Mouse (Mus musculus) heart, postnatal 36 days (tissue): Measurements from ENCODE around the gene Clint1. TPM values are rescaled to one million over a fixed set of nuclear protein-coding genes. Genes with fewer than 3 reads are reported as not detected.

Experiments used
- DNase-seq, 2 experiments: peaks; one replicate each; pipeline ENCODE4 v3.0.0; 2021 to 2022
- intact Hi-C: fragments of 180-260 bp; cut with DNase I; formaldehyde crosslinking; loops from one replicate; pipeline ENCODE4 v1.15.1; 2025
- total RNA-seq, 2 experiments: library from RNA; stranded (reverse); gene quantifications; 2 replicates each; pipeline ENCODE4 v1.2.3; 2021

Clint1 gene
- total RNA-seq: 10 to 100 TPM; 43.2 to 43.7 TPM

DNA sequence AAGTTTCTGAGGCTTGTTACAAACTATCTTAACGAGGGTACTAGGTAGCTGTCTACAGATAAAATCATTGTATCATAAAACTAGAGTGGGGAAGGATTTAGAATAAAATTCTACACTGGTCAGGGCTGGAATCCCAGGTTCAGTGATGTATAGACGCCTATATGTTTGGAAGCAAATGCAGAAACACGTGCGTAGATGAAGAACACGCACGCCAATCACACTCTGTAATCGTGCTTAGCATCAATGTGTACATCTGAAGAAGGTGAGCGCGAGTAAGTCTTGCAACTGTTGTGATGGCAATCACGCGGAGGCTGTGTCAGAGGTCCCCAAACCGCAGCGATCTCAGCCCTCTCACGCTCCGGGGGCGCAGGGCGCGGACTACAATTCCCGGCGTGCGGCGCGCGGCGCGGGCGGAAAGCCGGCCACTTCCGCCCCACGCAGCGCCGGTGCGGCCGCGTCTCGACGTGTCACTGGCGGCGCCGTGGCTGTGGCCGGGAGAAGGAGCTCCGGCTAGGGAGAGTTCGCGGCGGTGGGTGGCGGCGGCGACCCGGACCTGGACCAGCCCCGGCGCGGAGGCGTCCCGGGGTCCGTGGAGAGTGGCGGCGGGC is at the start of gene Clint1:
Clint1 (plus strand) TSS at position 536 of the 608 bp plus-strand sequence.
- intact Hi-C loops: loop anchor here (2.0 kb wide), 1 partner anchor 29 kb away; no protein-coding TSS in a partner anchor
- peak; percentile 83 to 87 for DNase-seq

DNA sequence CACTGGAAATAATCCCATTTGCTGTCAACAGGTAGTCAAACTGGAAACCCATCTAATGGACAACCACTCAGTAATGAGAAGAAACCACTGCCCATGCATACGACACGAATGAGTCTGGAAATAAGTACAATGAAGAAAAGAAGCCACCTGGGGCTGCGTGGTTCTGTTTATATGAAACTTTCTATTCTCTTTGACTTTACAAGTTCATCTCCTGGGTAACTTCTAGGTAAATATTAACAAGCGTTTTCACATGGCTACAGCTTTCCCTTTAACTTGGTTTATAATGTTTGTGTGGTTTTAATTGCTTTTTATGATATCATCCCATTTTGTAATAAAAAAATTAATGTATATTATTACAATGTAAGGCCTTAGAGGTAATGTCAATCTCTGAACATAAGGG is 47.8 kb upstream of the Clint1 start:
- DNase-seq: no peak
- intact Hi-C loops: no loop called here

DNA sequence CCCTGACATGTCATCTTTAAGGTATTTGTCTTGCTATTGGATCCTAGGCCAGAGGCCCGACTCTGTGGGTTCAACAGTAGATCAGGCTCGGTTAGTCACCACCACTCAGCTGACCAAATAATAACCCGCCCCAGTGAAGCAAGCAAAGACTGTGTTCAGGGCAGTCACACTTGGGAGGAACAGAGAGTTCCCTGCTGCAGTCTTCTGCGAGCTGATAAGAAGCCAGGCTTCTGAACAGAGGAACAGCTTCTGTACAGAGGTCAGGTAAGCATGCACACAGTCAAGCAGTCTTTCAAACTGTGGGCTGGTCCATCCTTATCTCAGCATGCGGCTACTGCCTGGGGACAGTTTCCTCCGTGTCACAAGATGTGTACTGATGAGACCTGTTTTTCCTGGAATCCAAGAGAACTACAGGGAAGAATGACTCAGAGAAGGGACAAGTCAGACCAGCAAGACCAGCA is 46.5 kb upstream of the Clint1 start:
- DNase-seq: peak in 1 of 2 experiments; percentile 6
- intact Hi-C loops: no loop called here

DNA sequence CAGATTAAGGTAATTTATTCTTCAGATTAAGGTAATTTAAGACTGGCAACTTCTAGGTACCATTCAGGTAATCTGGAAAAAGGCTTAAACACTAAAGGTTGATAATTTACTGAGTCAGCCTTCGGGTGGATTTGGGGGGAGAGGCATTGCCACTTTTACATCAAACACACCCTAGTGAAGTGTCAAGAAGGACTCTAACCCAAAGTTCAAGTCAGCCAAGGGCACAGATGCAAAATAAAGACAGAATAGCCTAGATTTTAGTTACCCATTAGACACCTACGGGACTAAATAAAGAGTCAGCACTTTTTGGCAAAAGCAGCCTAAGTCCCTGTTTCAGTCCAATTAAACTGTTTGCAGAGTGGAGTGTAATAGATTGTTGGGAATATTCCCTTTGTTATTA is 46.0 kb upstream of the Clint1 start:
- DNase-seq: no peak
- intact Hi-C loops: no loop called here

DNA sequence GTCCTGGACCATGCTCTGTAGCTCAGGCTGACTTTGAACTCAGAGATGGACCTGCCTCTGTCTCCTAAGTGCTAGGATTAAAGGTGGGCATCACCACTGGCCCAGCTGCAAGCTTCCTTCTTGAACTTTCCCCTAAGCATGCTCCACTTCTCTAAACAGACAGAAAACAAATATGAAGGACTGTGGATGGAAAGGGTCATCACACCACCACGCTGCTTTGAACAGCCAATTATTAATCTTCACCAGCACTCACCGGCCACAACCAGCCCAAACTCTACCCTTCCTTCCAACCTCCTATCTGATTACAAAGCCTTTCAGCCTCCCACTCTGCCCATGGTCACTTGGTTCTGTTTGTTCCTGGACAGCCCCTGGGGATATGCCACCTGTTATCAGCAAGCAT is 45.6 kb upstream of the Clint1 start:
- intact Hi-C loops: no loop called here
- DNase-seq: no peak

DNA sequence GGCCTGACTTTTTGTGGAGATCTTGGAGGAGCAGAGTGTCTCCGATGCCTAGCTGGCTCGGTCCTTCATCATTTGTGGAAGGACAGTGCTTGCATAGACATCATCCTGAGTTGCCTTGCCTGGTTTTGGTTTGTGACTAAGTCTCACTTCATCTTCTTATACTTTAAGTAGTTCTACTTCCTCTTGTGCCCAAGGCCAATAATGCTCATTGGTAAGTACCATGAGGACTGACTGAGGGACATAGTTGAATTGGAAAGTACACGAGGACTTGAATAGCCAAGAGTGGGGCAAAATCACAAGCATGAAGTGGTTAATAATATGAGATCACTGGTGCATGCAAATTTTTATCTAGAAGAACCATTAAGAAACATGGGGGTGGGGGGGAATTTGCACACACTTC is 45.0 kb upstream of the Clint1 start:
- DNase-seq: no peak
- intact Hi-C loops: no loop called here

DNA sequence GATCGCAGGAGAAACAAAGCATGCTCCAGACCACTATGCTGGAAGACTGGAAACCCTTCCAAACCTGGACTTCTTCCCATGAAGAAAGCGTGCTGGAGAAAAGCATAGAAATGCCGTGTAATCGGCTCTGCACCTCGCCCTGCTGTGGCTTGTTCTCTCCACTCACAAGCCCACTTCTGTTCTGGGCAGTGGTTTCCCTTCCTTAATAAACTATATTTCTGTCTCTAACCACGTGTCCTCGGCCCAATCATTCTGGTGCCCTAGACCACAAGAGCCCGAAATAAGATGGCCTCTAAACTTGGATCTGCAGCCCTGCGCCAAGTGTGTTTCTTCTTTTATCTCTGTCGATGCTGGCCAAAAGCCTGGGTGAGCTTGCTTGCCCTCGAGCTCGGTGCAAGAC is 44.0 kb upstream of the Clint1 start:
- intact Hi-C loops: no loop called here

DNA sequence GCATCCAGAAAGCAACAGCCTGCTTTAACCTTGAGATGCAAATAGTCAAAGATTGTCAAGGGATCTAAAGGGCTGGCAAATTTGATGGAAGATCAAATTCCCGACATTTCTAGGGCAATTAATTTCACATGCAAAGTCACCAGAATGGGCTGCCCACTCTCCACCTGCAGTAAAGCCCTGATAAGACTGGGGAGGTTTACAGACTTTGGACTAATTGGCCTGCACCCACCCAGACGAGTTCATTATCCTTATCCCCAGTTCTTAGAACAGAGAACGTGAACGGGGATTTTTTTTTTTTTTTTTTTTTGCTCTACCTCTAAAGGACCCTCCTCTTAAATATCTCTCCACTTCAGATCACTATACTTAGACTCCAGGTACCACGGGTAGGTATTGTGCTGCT is 42.4 kb upstream of the Clint1 start:
- DNase-seq: no peak
- intact Hi-C loops: no loop called here

More for the DNA sequence above, 44.0 kb upstream of the Clint1 start:
- DNase-seq: no peak

DNA sequence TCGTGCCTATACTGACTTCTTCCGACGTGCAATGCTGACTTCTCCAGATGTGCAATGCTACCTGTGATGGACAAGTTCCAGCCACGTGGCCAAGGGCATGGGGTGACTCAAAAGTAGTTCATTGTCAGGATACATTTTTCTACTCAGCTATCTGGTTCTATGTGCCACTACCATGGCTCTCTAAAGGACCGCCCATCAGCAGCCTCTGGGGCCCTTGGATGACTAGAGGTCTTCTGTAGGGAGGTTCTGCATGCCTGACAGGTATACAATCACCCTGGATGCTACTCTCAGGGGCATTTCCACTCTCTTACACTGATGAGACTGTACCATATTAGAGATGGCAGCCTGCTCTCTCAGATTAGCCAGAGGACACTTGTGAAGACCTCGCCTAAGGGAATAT is 41.8 kb upstream of the Clint1 start:
- no peak for DNase-seq
- intact Hi-C loops: no loop called here

DNA sequence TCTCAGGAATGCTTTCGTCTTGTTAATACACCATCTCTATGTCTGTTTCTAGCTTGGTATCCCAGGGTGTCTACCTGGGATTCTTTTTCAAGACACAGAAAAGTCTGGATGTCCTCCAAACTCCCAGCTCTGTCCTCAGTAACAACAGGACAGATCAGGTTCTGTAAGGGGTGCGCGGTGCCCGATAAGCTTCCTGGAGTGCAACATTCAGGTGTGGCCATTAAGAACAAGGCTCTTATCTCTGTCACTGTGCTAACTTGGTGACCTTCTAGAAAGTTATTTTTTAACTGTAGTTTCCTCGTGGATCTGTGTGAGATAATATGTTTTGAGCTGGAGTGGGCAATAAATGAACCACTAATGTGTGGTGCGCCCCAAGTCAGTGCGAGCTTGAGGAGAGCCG is 41.0 kb upstream of the Clint1 start:
- no peak for DNase-seq
- intact Hi-C loops: no loop called here

DNA sequence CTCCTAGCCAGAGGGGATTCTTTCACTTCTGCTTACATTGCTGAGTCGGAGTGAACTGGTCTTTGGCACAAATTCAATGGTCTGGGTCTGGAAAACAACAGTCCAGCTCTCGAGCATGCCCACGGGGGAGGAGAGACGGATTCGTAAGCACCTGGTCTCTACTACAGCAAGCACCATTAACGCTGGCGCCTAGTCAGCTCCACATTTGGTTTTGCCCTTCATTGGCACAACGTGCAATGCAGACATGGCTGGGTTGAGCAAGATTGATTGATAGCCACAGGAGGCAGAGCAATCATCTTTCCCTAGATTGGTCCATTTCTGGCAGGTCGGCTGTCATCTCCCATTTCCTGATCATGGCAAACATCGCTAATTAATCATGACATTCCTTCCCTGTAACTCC is 36.2 kb upstream of the Clint1 start:
- DNase-seq: no peak
- intact Hi-C loops: no loop called here

DNA sequence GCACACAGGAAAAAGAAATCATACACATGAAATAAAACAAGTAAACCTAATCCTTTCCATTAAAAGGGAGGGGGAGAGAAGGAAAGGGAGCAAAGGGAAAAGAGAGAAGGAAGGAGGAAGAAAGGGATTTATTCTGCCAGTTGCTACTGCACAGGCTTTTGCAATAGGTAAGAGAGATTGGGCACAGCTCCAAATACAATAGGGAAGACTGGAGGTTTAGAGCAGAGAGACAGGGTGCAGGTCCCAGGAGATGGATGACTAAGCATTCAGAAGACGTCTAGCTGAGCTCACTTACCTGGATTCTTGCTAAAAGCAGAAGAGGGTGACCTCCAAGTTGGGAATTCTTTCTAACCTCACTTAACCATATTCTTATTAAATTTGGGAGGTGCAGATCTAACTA is 35.1 kb upstream of the Clint1 start:
- intact Hi-C loops: no loop called here
- no peak for DNase-seq

DNA sequence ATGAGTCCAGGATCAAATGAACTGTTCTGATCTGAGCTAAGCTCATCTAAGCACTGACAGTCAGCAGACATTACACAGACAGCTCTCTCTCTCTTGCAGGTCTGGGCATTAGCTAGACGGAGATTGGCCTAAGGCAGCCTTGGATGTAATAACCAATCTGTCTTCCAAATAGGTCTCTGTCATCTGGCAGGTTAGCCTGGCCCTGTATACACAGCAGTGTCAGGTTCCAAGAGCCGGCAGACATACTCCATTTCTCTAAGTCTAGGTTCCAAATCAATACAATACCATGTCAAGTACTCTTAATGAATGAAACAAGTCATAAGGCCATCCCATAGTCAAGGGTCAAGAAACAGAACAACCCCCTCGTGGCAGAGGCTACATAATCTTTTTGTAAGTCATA is 33.9 kb upstream of the Clint1 start:
- intact Hi-C loops: no loop called here
- no peak for DNase-seq

DNA sequence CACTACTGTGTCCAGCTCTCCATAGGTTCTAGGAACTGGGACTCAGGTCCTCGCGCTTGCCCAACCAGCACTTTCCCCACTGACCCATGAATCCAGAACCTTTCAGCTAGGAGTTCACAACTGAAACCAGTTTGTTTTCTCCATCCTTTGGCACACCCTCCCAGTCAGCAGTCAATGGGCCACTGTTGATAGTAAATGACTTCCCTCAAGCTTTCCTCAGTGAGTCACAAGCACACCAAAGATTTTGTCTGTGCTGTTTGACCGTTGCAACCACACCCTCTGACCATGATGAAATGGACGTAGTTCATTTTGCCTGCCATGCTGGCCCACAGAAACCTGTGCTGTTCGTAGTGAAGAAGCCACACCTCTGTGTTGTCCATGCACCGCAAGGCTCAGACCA is 30.9 kb upstream of the Clint1 start:
- intact Hi-C loops: no loop called here
- DNase-seq: no peak

DNA sequence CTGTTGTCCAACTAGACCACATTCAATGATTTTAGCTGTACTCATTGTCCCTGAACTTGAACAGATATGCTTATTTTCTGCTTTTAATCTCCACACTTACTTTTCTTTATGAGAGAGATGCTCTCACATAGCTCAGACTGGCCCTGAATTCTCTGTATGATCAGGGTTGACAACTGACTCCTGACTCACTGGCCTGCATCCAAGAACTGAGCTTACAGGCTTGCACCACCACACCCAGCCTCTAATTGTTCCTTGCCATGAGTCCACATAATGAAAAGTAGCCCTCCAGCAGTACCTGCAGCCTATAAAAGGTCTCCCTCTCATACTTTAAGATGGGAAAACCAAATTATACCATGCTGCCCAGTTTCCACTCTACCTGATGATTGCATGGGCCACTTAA is 21.7 kb upstream of the Clint1 start:
- intact Hi-C loops: no loop called here
- no peak for DNase-seq

DNA sequence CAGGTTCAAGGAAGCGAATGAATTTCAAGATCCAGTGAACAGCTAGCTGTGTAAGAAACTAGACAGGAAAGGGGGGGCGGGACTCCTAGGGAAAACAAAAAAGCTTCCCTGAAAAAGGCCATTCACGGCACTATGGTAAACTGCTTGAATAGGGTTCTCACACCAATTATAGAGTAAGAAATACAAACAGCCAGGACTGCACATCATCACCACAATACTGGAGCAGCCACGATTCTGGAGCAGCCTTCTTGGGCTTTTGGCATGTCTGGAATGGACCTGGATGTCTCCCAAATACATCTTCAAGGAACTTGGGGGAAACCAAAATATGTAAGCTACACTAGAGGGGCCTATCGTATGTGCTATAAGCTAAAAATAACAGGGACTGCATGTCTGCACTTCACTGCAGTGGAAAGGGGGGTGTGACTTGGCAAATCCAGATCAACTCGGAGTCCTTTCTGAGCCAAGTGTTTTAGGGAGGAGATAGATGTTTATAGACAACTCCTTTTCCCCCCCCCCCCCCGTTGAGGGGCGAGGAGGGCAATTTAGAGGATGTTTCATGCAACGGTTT is 21.0 kb upstream of the Clint1 start:
- intact Hi-C loops: no loop called here
- no peak for DNase-seq

DNA sequence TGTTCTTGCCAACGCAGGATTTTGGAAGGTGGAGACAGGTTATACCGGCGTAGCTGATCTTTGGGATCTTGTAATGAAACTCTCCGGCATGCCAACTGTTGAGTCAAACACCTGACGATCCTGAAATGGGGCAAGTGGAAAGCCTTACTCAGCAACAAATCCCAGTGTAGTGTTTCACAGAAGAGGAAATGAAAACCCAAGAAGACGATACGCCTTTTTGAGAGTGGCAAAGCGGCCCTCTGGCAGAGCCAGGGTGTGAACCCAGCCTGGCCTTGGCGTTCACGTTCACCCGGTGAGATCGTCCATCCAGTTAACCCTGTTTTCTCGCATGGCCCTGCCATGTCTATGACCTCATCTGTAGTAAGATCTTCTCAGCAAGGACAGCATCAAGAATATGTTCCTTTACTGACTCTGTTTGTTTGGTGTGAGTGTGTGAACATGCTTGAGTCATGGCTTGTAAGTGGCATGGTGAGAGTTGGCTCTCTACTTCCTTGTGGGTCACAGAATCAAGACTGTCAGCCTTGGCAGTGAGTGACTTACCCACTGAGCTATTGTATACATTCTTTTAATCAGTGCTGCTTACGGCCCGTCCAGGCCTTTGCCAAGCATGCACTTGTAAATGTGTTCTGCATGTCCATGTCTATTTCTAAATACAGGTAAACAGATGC is 20.2 kb upstream of the Clint1 start:
- intact Hi-C loops: no loop called here
- no peak for DNase-seq

DNA sequence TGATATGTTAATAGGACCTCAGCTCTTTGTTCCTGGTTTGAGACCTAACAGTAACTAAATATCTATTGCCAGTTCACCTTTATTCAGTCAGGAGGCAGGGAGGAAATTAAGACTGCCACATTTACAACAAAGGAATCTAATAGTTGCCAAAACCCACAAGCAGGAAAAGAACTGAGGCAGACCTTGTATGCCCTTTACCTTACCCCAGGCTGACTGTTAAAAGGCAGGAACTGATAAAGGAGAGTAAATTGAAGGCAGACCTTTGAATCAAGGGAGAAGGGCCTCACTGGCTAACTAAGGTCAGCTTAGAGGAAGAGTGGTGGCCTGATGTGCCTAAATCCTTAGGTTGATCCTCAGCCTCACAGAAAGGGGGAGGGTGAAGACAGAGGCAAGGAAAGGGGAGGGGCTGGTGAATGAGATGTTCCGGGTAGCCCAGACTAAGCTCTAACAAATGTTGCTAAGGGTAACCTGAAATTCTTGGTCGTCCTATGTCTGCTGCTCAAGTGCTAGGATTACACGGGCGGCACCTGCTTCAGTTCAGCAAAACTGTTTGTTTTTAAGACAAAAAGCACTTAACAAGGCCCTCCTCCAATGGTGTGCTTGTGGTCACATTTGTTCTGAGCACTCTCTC is 16.1 kb upstream of the Clint1 start:
- intact Hi-C loops: no loop called here
- DNase-seq: no peak

DNA sequence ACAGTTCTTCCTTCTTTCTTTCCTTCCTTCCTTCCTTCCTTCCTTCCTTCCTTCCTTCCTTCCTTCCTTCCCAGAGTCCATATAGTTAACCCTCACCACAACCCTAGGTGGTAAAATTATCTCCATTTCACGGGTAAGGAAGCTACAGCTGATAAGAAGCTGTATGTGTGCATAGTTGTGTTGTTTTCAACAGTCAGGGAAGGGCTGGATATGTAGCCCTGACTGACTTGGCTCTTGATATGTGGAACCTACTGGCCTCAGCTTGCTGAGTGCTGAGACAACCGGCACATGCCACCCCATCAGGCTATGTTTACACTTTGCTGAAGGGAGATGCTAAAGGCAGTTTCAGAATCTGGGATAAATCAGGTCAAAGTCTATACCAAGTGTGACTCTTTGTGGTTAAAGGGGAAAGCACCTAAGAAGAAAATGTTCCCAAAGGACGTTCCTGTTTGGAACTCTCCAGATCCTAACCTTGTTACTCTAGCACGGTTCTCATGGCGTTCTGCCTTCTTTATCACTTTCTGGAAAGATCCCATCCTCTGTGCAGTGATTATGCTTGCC is 14.5 kb upstream of the Clint1 start:
- no peak for DNase-seq
- intact Hi-C loops: no loop called here

DNA sequence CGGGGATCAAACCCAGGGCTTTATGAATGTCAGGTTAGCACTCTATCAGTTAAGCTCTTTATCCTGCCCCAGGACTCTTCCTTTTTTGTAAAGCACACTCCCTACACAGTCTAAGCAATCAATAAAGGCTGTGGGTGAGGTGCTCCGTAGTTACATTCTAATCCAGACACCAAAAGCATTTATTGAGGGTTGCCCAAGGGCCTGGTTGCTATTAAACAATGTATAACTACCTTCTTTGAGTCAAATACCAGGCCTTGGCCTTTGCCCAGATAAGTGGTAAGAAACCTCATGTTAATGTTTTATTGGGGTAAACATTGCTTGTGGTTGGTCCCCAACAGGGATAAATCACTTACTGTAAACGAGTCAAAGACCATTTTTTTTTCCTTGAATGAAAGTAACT is 13.4 kb upstream of the Clint1 start:
- intact Hi-C loops: no loop called here
- no peak for DNase-seq

DNA sequence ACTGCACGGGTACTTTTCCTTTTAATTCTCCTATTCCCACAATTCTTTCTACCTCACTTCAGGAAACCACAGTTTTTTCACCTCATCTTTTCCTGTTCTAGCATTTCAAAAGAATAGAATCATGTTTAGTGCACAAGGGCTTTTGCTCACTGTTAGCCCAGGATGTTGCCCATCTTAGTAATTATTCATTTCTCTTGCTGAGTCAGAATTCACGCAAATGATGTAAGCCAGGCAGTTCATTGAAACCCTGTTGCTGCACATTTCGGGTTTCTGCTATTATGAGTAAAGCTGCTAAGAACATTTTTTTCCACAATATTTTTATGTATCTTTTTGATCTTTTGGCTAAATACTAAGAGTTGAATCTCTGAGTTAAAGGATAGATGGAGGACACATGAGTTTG is 11.5 kb upstream of the Clint1 start:
- no peak for DNase-seq
- intact Hi-C loops: no loop called here

DNA sequence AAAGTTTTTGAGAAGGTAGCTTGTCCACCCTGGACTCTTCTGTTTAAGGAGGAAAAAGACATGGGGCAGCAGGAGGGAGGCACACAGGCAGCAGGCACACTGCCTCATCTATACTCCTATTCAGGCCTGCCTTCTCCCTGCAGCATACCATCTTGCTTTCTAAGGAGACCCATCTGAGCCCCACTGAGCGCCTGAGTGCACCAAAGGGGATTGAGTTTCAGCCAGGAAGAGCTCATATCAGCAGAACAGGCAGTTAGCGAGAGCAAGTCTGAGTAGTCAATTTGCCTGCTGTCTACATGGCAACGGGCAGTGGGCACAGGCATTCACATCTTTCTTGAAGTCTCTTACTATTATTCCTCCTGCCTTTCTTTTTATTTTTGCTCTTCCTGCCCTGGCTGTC is 5.8 kb upstream of the Clint1 start:
- no peak for DNase-seq
- intact Hi-C loops: no loop called here
